Mouse (Mus musculus) midbrain, embryonic 15.5 days (tissue): Measurements from ENCODE around the gene Oxct1. TPM values are rescaled to one million over a fixed set of nuclear protein-coding genes. Genes with fewer than 3 reads are reported as not detected.

Experiments used
- ATAC-seq: fragments of 200-750 bp; cut with Nextera tagmentation; replicated peaks from 2 replicates; pipeline ENCODE4 v1.8.0; 2017; ENCODE audit warnings: moderate TSS enrichment
- H3K27ac ChIP-seq: fragments of 300-500 bp; sonication (generic); 2 replicates; pipeline ENCODE4 v1.5.1; 2015; ENCODE audit warnings: mild to moderate bottlenecking, inconsistent platforms
- H3K27me3 ChIP-seq: fragments of 300-500 bp; sonication (generic); replicated peaks from 2 replicates; pipeline ENCODE4 v1.6.1; 2015; ENCODE audit warnings: inconsistent platforms
- H3K36me3 ChIP-seq: fragments of 300-500 bp; sonication (generic); replicated peaks from 2 replicates; pipeline ENCODE4 v1.6.1; 2015; ENCODE audit warnings: inconsistent platforms
- H3K4me1 ChIP-seq: fragments of 300-500 bp; sonication (generic); 2 replicates; pipeline ENCODE4 v1.6.1; 2015; ENCODE audit warnings: inconsistent platforms
- H3K4me2 ChIP-seq: fragments of 300-500 bp; sonication (generic); 2 replicates; pipeline ENCODE4 v1.6.1; 2015; ENCODE audit warnings: inconsistent platforms, mild to moderate bottlenecking, moderate library complexity
- H3K4me3 ChIP-seq: fragments of 300-500 bp; sonication (generic); 2 replicates; pipeline ENCODE4 v1.5.1; 2015; ENCODE audit warnings: mild to moderate bottlenecking, inconsistent platforms
- H3K9ac ChIP-seq: fragments of 300-500 bp; sonication (generic); 2 replicates; pipeline ENCODE4 v1.6.1; 2015; ENCODE audit warnings: mild to moderate bottlenecking, inconsistent platforms
- H3K9me3 ChIP-seq: fragments of 300-500 bp; sonication (generic); 2 replicates; pipeline ENCODE4 v1.6.1; 2016; ENCODE audit warnings: inconsistent platforms
- whole genome bisulfite sequencing: fragments of 180-500 bp; shearing (Covaris S2); methylation state at CpG from one replicate; pipeline ENCODE4 v1.1.7; 2015; ENCODE audit warnings: mixed read lengths; 5-methylcytosine and 5-hydroxymethylcytosine counted together
- polyA plus RNA-seq: library from polyadenylated mRNA; unstranded; fragments of >200 nt; fragmentation: Nextera tagmentation; extraction: Ambion mirVana; gene quantifications from 2 replicates; pipeline ENCODE4 v1.2.1, GENCODE M21; 2015

Gene Oxct1
- polyA plus RNA-seq, 1 experiment from 2014 or later = 301 TPM

GRCm38 (mm10) chr15:4148649-4149389 is 122.6 kb downstream of the Oxct1 start:
- H3K4me2 ChIP-seq = no peak overlapping the region
- 75% methylated on average over 8 of the region's 8 CpGs for WGBS
- H3K4me3 ChIP-seq = no peak overlapping the region
- H3K9ac ChIP-seq = no peak overlapping the region
- peaks cover 11% of the 10 kb centered on the region; the same call in 1 of the 2 replicates for H3K36me3 ChIP-seq
- H3K9me3 ChIP-seq = no peaks in the 10 kb centered on the region
- H3K27ac ChIP-seq = no peak overlapping the region
- H3K4me1 ChIP-seq = no peaks in the 10 kb centered on the region
- H3K27me3 ChIP-seq = no peaks in the 10 kb centered on the region
- ATAC-seq = peak; percentile 59; the same call in 1 of the 2 replicates

DNA sequence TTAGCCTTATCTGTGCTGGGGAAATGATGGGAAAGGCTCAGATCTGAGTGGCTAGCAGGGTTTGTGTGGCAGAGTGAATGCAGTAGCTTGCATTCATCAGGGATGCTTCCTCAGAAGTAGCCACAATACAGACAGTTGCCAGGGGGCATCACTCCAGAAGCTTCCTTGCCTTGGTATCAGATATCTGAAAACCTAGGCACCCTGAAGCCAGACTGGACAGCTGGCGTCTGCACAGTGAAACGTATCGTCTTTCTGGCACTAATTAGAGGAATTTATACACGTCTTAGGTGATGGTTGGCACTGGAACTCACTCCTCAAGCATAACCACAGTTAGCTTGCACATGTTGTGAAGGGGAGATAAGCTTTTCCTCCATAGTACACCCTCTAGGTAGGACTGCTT is 128.5 kb downstream of the Oxct1 start:
- Histone ChIP-seq H3K27me3 (no peaks in the 10 kb centered on the region), H3K4me2 (no peak overlapping the region), H3K4me1 (no peaks in the 10 kb centered on the region), H3K9me3 (no peaks in the 10 kb centered on the region), H3K9ac (no peak overlapping the region), H3K4me3 (no peak overlapping the region), H3K27ac (no peak overlapping the region), H3K36me3 (peaks cover 15% of the 10 kb centered on the region; the same call in 1 of the 2 replicates)
- ATAC-seq = no peak
- WGBS = 92% methylated on average over 4 of the region's 4 CpGs

DNA sequence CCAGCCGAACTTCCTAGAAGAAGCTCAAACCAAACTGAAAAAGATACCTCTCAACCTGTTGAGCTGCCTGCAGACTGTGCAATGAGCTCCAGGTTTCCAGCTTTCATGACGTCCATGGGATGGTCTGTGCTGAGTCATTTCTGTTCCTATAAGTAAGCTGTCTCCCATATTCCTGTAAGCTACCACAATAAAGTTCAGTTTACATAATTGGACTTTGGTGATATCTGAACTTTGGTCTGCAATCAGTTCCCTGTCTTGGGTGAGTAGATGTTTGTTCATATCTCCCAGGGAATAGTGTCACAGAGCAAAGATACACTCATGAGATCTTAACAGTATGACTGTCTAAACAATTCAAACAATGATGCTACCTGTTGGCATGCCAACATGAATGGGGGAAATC is 141.8 kb downstream of the Oxct1 start:
- H3K27me3 ChIP-seq = no peaks in the 10 kb centered on the region
- no peak overlapping the region for H3K9ac ChIP-seq
- H3K27ac ChIP-seq = no peak overlapping the region
- no peak overlapping the region for H3K4me2 ChIP-seq
- H3K4me3 ChIP-seq = no peak overlapping the region
- no peaks in the 10 kb centered on the region for H3K9me3 ChIP-seq
- H3K36me3 ChIP-seq = no peaks in the 10 kb centered on the region
- no peak for ATAC-seq
- H3K4me1 ChIP-seq = no peaks in the 10 kb centered on the region
- 75% methylated on average over 2 of the region's 2 CpGs for WGBS

- Histone ChIP-seq H3K9ac (no peak overlapping the region), H3K4me1 (no peaks in the 10 kb centered on the region), H3K27me3 (no peaks in the 10 kb centered on the region), H3K4me2 (no peak overlapping the region), H3K36me3 (no peaks in the 10 kb centered on the region), H3K9me3 (peaks cover 3% of the 10 kb centered on the region; the same call in 1 of the 2 replicates), H3K4me3 (no peak overlapping the region), H3K27ac (no peak overlapping the region)
- ATAC-seq = no peak
- 61% methylated on average over 2 of the region's 2 CpGs for WGBS
Measured at GRCm38 (mm10) chr15:4171600-4171999, 145.4 kb downstream of the Oxct1 start.

- no peak for ATAC-seq
- no peaks in the 10 kb centered on the region for H3K36me3 ChIP-seq
- H3K4me2 ChIP-seq = no peak overlapping the region
- no peaks in the 10 kb centered on the region for H3K27me3 ChIP-seq
- no peak overlapping the region for H3K9ac ChIP-seq
- no peak overlapping the region for H3K27ac ChIP-seq
- H3K9me3 ChIP-seq = no peaks in the 10 kb centered on the region
- no peak overlapping the region for H3K4me3 ChIP-seq
- no peaks in the 10 kb centered on the region for H3K4me1 ChIP-seq
Measured at GRCm38 (mm10) chr15:4197913-4198312, 171.7 kb downstream of the Oxct1 start.

Other genes starting within 250 kb of the Oxct1 start
- gene Fbxo4, start 46.8 kb upstream of the Oxct1 start, polyA plus RNA-seq = 7.9 and 9.4 TPM in 2 replicates
- gene AW549877, start 30.6 kb upstream of the Oxct1 start, polyA plus RNA-seq = 39.3 and 41.2 TPM in 2 replicates